Mouse (Mus musculus): Measurements from ENCODE around the gene Carmil2.

Carmil2 gene

GRCm38 (mm10) chr8:105685796-105686308 is at the start of gene Carmil2:
Carmil2 (plus strand) TSS chr8:105686274.
- peak; percentile 98 for DNase-seq

- DNase-seq = peak; percentile 79
Measured at GRCm38 (mm10) chr8:105636963-105637510, 49.0 kb upstream of the Carmil2 start, which contains the start of gene Agrp. Agrp (minus strand) TSS chr8:105637393.

GRCm38 (mm10) chr8:105637601-105638041 is 48.5 kb upstream of the Carmil2 start:
- DNase-seq = no peak

- peak; percentile 47 for DNase-seq
Measured at GRCm38 (mm10) chr8:105638510-105638909, 47.6 kb upstream of the Carmil2 start.

- no peak for DNase-seq
Measured at GRCm38 (mm10) chr8:105639835-105640234, 46.2 kb upstream of the Carmil2 start.

GRCm38 (mm10) chr8:105640511-105640910 is 45.6 kb upstream of the Carmil2 start:
- no peak for DNase-seq

GRCm38 (mm10) chr8:105645205-105645604 is 40.9 kb upstream of the Carmil2 start:
- DNase-seq = no peak

- DNase-seq = no peak
Measured at GRCm38 (mm10) chr8:105648929-105649328, 37.1 kb upstream of the Carmil2 start.

- no peak for DNase-seq
Measured at GRCm38 (mm10) chr8:105657641-105658040, 28.4 kb upstream of the Carmil2 start.

GRCm38 (mm10) chr8:105661167-105661566 is 24.9 kb upstream of the Carmil2 start:
- DNase-seq = peak; percentile 35

GRCm38 (mm10) chr8:105677891-105678290 is 8.2 kb upstream of the Carmil2 start:
- no peak for DNase-seq

- peak; percentile 44 for DNase-seq
Measured at GRCm38 (mm10) chr8:105685325-105685724, 749 bp upstream of the Carmil2 start.

GRCm38 (mm10) chr8:105686551-105686950 is 477 bp downstream of the Carmil2 start:
- DNase-seq = peak; percentile 68

- DNase-seq = no peak
Measured at GRCm38 (mm10) chr8:105687512-105687911, 1.4 kb downstream of the Carmil2 start.

- no peak for DNase-seq
Measured at GRCm38 (mm10) chr8:105688242-105688752, 2.2 kb downstream of the Carmil2 start.

- DNase-seq = no peak
Measured at GRCm38 (mm10) chr8:105689256-105689982, 3.3 kb downstream of the Carmil2 start.

- no peak for DNase-seq
Measured at GRCm38 (mm10) chr8:105689983-105690360, 3.9 kb downstream of the Carmil2 start.

GRCm38 (mm10) chr8:105690978-105691377 is 4.9 kb downstream of the Carmil2 start:
- no peak for DNase-seq

GRCm38 (mm10) chr8:105692449-105693182 is 6.5 kb downstream of the Carmil2 start:
- no peak for DNase-seq

- peak; percentile 59 for DNase-seq
Measured at GRCm38 (mm10) chr8:105693648-105694047, 7.6 kb downstream of the Carmil2 start.

- DNase-seq = peak; percentile 52
Measured at GRCm38 (mm10) chr8:105694051-105694799, 8.2 kb downstream of the Carmil2 start.

GRCm38 (mm10) chr8:105695080-105695780 is 9.2 kb downstream of the Carmil2 start:
- peak; percentile 14 for DNase-seq

All from thymus, postnatal 4 days (tissue).